Mouse (Mus musculus) hindbrain, embryonic 15.5 days (tissue): Measurements from ENCODE around the gene Elf1. TPM values are rescaled to one million over a fixed set of nuclear protein-coding genes. Genes with fewer than 3 reads are reported as not detected.
"Not testable (repeated sequence)": the region's sequence is repeated elsewhere in the genome, so short reads cannot be mapped to it uniquely, and the experiment has no call there.

Experiments
- ATAC-seq: fragments of 200-750 bp; cut with Nextera tagmentation; 2 replicates; pipeline ENCODE4 v1.8.0; 2017; ENCODE audit warnings: low read depth, moderate number of reproducible peaks, moderate TSS enrichment; ENCODE audit not compliant: low FRiP score
- H3K27ac ChIP-seq: fragments of 300-500 bp; sonication (generic); replicated peaks from 2 replicates; pipeline ENCODE4 v1.5.1; 2015; ENCODE audit warnings: mild to moderate bottlenecking, inconsistent platforms
- H3K27me3 ChIP-seq: fragments of 300-500 bp; sonication (generic); 2 replicates; pipeline ENCODE4 v1.6.1; 2015; ENCODE audit warnings: control low read depth, inconsistent platforms
- H3K36me3 ChIP-seq: fragments of 300-500 bp; sonication (generic); 2 replicates; pipeline ENCODE4 v1.6.1; 2015; ENCODE audit warnings: control low read depth, inconsistent platforms
- H3K4me1 ChIP-seq: fragments of 300-500 bp; sonication (generic); replicated peaks from 2 replicates; pipeline ENCODE4 v1.6.1; 2015; ENCODE audit warnings: control low read depth, inconsistent platforms
- H3K4me2 ChIP-seq: fragments of 300-500 bp; sonication (generic); 2 replicates; pipeline ENCODE4 v1.6.1; 2015; ENCODE audit warnings: moderate library complexity, mild to moderate bottlenecking, inconsistent platforms
- H3K4me3 ChIP-seq: fragments of 300-500 bp; sonication (generic); 2 replicates; pipeline ENCODE4 v1.5.1; 2015; ENCODE audit warnings: mild to moderate bottlenecking, inconsistent platforms
- H3K9ac ChIP-seq: fragments of 300-500 bp; sonication (generic); 2 replicates; pipeline ENCODE4 v1.6.1; 2015; ENCODE audit warnings: inconsistent platforms
- H3K9me3 ChIP-seq: fragments of 300-500 bp; sonication (generic); 2 replicates; pipeline ENCODE4 v1.6.1; 2016; ENCODE audit warnings: control low read depth, inconsistent platforms
- WGBS: fragments of 180-500 bp; shearing (Covaris S2); methylation state at CpG from one replicate; pipeline ENCODE4 v1.1.7; 2015; 5-methylcytosine and 5-hydroxymethylcytosine counted together
- polyA plus RNA-seq: library from polyadenylated mRNA; unstranded; fragments of >200 nt; fragmentation: Nextera tagmentation; extraction: Ambion mirVana; gene quantifications from 2 replicates; pipeline ENCODE4 v1.2.1, GENCODE M21; 2015

The Elf1 gene
- 2.9 and 3.8 TPM in 2 replicates for polyA plus RNA-seq

DNA sequence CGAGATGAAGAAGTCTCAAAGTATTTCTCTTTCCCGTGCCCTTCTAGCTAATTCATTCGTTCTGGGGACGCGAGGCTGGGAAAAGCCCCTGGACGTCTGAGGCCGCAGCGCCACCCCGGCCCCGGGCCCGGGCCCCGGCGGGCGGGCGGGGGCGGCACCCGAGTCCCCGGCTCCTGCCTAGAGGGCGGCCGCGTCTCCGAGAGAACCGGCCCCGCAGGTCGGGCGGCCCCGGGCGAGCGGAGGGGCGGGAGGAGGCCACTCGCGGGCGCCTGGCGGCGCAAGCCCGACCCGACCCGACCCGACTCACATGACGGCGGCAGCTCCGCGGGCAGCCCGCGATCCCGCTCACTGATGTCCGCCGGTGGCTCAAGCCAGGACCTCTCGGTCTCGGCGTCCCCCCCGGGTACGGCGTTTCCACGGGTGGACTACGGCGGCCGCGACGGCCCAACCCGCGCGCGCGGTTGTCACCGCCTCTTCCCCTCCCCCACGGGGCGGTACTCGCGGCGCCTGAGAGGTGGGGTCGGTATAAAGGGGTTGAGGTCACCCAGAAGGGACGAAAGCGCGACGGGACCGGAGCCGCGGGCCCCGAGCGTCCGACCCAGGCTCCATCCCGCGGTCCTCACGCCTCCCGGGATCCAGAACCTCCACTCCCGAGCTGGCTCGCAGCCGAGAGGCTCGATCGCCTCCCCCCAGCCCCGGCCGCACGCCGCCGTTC lies at the start of gene Elf1:
Elf1 (plus strand) TSS at position 571 of the 715 bp plus-strand sequence.
- peak within 1 kb of the TSS; percentile 99 for H3K27ac ChIP-seq
- WGBS = under 1% methylated on average over 78 of the region's 96 CpGs
- peak within 1 kb of the TSS; percentile 67 for H3K4me2 ChIP-seq
- no peaks in the 10 kb centered on the region for H3K27me3 ChIP-seq
- H3K9me3 ChIP-seq = no peaks in the 10 kb centered on the region
- H3K9ac ChIP-seq = peak within 1 kb of the TSS; percentile 97
- peaks cover 10% of the 10 kb centered on the region for H3K36me3 ChIP-seq
- peak; percentile 82 for ATAC-seq
- H3K4me3 ChIP-seq = peak within 1 kb of the TSS; percentile 83
- H3K4me1 ChIP-seq = peaks cover 30% of the 10 kb centered on the region

DNA sequence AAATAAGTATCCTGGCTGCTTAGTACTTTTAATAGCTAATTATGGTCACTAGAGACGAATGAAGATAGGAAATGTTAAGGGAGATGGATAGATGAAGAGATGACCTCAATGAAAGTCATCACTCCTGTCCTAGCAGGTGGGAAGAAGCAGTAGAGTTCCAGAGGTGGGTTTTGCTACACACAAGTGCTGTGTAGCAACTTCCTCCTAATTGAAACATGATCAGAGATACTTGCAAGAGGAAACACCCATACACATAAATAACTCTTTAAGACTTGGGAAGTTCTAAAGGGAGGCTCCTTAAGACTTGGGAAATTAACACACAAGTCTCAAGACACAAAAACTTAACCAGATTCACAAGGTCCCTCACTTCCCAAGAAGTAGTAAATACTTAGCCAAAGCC lies 46.9 kb upstream of the Elf1 start:
- Histone ChIP-seq H3K4me1 (no peaks in the 10 kb centered on the region), H3K9me3 (no peaks in the 10 kb centered on the region), H3K27ac (no peak overlapping the region), H3K27me3 (no peaks in the 10 kb centered on the region), H3K9ac (no peak overlapping the region), H3K4me3 (no peak overlapping the region), H3K36me3 (0 out of 2 replicates have a peak, but pooled peaks cover 2% of the 10 kb centered on the region), H3K4me2 (no peak overlapping the region)
- ATAC-seq = no peak
- WGBS = 89% methylated on average over 1 of the region's 1 CpGs

DNA sequence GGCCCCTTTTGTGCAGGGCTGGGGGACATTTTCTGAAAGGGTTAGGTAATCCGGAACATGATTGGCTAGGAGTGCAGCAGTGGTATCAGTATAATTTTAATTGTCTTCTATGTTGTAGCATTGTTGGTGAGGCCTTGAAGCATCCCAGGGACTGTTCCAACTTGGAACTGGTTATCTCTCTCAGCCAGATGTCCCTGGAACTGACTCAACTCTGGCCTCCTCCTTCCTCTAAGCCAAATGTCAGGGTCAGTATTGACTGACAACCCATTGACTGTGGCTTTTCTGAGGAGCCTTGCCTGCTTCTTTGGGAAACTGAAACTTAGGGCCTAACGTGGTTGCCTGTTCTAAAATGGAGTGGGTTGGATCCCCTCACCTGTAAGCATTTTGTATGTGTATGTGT lies 40.3 kb upstream of the Elf1 start:
- Histone ChIP-seq H3K27me3 (no peaks in the 10 kb centered on the region), H3K9ac (no peak overlapping the region), H3K9me3 (peaks cover 5% of the 10 kb centered on the region; the same call in 1 of the 2 replicates), H3K27ac (no peak overlapping the region), H3K4me1 (peaks cover 17% of the 10 kb centered on the region), H3K4me2 (no peak overlapping the region), H3K4me3 (no peak overlapping the region), H3K36me3 (no peaks in the 10 kb centered on the region)
- WGBS = 93% methylated on average over 2 of the region's 2 CpGs
- no peak for ATAC-seq

DNA sequence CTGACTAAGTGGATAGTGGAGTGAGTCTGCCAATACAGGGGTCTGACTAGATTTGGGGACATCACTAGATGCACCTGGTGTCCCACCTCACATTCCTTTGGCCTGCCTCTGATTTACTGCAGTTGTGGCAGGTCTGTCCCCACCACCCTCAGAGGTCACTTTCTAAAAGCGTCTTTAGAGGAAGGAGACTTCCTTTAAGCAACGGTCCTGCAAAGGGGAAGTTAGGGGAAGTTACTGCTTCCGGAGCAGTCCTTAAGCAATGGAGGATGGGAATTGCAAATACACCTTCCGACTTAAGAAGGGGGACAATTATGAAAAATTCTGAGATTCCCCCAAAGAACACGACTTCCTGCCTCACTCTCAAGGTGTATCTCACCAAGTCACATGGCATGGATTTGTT lies 39.6 kb upstream of the Elf1 start:
- H3K4me3 ChIP-seq = no peak overlapping the region
- H3K27me3 ChIP-seq = no peaks in the 10 kb centered on the region
- H3K9ac ChIP-seq = no peak overlapping the region
- H3K9me3 ChIP-seq = peaks cover 5% of the 10 kb centered on the region; the same call in 1 of the 2 replicates
- 92% methylated on average over 5 of the region's 5 CpGs for WGBS
- no peaks in the 10 kb centered on the region for H3K36me3 ChIP-seq
- ATAC-seq = no peak
- H3K4me2 ChIP-seq = no peak overlapping the region
- peaks cover 20% of the 10 kb centered on the region for H3K4me1 ChIP-seq
- no peak overlapping the region for H3K27ac ChIP-seq

DNA sequence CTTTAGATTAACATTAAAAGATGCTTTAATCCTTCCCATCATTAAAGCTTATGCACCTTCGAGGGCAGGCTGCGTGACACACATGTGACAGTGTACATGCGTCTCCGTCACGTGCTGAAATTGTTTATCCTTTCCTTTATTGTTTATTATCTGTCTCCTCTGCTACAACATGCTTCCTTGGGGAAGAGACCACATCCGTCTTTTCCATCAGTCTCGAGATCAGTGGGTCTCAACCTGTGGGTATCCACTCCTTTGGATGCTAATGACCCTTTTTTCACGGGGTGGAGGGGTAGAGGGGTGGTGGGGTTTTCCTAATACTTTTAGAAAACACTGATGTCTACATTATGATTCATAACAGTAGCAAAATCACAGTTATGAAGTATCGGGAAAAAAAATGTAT lies 36.4 kb upstream of the Elf1 start:
- Histone ChIP-seq H3K27ac (peak overlapping the region; percentile 78), H3K9ac (no peak overlapping the region), H3K4me1 (peaks cover 20% of the 10 kb centered on the region), H3K36me3 (no peaks in the 10 kb centered on the region), H3K27me3 (no peaks in the 10 kb centered on the region), H3K4me2 (peak overlapping the region; percentile 53), H3K9me3 (no peaks in the 10 kb centered on the region), H3K4me3 (no peak overlapping the region; the same call in 1 of the 2 replicates)
- WGBS = 61% methylated on average over 9 of the region's 9 CpGs
- ATAC-seq = peak; percentile 60; the same call in 1 of the 2 replicates

DNA sequence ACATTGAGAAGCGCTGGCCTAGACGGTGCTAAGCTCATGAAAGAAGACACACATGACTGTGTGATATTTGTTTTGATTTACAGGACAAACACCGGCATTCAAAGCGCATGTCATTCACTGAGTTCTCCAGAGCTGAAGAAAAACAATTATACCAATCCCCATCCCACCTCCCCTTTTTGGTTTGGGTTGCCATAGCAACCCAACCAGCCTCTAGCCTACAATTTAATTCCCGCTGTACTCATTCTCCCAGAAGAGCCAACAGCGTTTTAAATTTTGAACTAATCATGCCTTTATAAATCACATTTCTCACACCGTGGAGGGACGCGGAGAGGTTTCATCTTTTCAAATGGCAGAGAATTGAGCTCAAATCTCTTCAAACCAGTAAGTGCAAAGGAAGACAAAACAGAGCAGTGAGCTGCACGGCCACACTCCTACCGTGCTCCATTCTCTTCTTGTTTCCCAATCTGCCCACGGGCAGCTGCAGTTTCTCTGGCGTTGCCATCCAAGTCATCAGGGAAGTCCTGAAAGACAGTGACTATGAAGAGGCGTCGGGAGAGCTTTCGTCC lies 35.9 kb upstream of the Elf1 start:
- Histone ChIP-seq H3K4me1 (peaks cover 20% of the 10 kb centered on the region), H3K9me3 (no peaks in the 10 kb centered on the region), H3K27me3 (no peaks in the 10 kb centered on the region), H3K4me2 (peak overlapping the region; percentile 53), H3K36me3 (no peaks in the 10 kb centered on the region), H3K4me3 (peak overlapping the region; percentile 25), H3K27ac (peak overlapping the region; percentile 78), H3K9ac (no peak overlapping the region)
- peak; percentile 77 for ATAC-seq
- 9% methylated on average over 16 of the region's 16 CpGs for WGBS

DNA sequence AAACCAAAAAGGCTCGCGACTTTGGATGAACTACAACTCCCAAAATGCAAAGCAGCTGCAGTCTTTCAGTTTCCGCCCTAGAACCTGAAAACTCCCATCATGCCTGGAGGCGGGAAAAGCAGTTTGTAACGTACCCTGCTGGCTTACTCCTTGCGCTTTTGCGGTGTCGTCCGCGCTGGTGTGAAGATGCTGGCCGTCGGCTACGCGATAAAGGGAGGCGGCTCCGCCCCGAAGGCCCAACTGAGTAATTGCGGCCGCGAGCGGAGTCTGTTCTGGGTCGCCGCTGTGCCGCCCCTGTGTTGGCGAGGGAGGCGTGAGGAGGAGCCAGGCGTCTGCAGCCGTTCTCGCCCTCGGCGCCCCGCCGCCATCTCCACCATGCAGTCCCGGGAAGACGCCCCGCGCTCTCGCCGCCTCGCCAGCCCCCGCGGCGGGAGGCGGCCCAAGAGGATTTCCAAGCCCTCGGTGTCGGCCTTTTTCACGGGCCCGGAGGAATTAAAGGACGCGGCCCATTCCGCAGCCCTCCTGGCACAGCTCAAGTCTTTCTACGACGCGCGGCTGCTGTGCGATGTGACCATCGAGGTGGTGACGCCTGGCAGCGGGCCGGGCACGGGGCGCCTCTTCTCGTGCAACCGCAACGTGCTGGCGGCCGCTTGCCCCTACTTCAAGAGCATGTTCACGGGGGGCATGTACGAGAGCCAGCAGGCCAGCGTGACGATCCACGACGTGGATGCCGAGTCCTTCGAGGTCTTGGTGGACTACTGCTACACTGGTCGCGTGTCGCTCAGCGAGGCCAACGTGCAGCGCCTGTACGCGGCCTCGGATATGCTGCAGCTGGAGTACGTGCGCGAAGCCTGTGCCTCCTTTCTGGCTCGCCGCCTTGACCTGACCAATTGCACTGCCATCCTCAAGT lies 29.1 kb upstream of the Elf1 start, which contains the start of gene Kbtbd6:
Kbtbd6 (plus strand) TSS at position 155 of the 910 bp plus-strand sequence.
- not testable (repeated sequence) for H3K9me3 ChIP-seq, H3K27me3 ChIP-seq, H3K4me1 ChIP-seq, H3K36me3 ChIP-seq, H3K27ac ChIP-seq
- Histone ChIP-seq H3K9ac (peak within 1 kb of the TSS; percentile 36; the same call in 1 of the 2 replicates), H3K4me2 (peak within 1 kb of the TSS; percentile 73), H3K4me3 (peak within 1 kb of the TSS; percentile 63)
- ATAC-seq = peak; percentile 88
- 14% methylated on average over 35 of the region's 89 CpGs for WGBS

DNA sequence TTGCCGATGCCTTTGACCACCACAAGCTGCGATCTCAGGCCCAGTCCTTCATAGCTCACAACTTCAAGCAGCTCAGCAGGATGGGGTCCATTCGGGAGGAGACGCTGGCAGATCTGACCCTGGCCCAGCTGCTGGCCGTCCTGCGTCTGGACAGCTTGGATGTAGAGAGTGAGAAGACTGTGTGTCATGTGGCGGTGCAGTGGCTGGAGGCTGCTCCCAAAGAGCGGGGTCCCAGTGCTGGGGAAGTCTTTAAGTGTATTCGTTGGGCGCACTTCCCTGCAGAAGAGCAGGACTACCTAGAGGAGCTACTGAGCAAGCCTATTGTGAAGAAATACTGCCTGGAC lies 28.4 kb upstream of the Elf1 start:
- WGBS = 95% methylated on average over 8 of the region's 10 CpGs
- H3K27ac ChIP-seq, H3K9ac ChIP-seq, H3K36me3 ChIP-seq, H3K9me3 ChIP-seq, H3K27me3 ChIP-seq, H3K4me1 ChIP-seq, H3K4me2 ChIP-seq, H3K4me3 ChIP-seq: not testable (repeated sequence)
- ATAC-seq = peak; percentile 16; the same call in 1 of the 2 replicates

DNA sequence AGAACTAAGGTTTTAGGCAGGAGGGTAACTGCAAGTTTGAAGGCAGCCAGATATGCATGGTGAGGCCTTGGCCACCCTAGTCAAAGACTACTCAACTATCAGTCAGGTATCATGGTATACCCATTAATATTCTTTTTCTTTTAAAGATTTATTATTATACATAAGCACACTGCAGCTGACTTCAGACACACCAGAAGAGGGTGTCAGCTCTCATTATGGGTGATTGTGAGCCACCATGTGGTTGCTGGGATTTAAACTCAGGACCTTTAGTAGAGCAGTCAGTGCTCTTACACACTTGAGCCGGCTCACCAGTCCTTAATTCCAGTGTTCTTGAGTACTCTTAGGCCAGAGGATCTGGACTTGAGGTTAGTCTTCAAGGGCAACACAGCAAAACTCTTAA lies 20.6 kb upstream of the Elf1 start:
- Histone ChIP-seq H3K9me3 (no peaks in the 10 kb centered on the region), H3K4me2 (no peak overlapping the region), H3K4me1 (no peaks in the 10 kb centered on the region), H3K27me3 (no peaks in the 10 kb centered on the region), H3K4me3 (no peak overlapping the region), H3K27ac (no peak overlapping the region), H3K9ac (no peak overlapping the region), H3K36me3 (peaks cover 36% of the 10 kb centered on the region)
- 95% methylated on average over 1 of the region's 1 CpGs for WGBS
- no peak for ATAC-seq

DNA sequence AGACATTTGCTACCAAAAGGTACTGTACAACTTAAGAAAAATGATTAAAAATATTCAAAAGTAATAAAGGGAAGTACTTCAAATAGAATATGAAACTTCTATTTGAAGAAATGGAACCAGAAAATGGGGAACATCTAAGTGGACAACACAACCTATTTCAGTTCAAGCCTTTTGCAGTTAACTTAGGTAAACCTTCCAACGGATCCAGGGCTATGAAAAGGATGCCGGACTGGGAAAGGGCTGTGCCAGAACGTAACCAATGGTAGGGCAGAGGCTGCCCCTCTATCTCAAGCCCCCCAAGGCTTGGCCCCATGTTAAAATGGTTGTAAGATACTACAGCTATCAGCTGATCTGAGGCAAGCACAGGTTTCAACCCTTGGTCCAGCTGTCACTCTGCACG lies 20.0 kb upstream of the Elf1 start:
- H3K4me2 ChIP-seq = no peak overlapping the region
- H3K9me3 ChIP-seq = no peaks in the 10 kb centered on the region
- H3K36me3 ChIP-seq = peaks cover 42% of the 10 kb centered on the region
- no peak overlapping the region for H3K27ac ChIP-seq
- WGBS = 95% methylated on average over 4 of the region's 4 CpGs
- no peaks in the 10 kb centered on the region for H3K4me1 ChIP-seq
- H3K9ac ChIP-seq = no peak overlapping the region
- H3K4me3 ChIP-seq = no peak overlapping the region
- ATAC-seq = no peak
- no peaks in the 10 kb centered on the region for H3K27me3 ChIP-seq

DNA sequence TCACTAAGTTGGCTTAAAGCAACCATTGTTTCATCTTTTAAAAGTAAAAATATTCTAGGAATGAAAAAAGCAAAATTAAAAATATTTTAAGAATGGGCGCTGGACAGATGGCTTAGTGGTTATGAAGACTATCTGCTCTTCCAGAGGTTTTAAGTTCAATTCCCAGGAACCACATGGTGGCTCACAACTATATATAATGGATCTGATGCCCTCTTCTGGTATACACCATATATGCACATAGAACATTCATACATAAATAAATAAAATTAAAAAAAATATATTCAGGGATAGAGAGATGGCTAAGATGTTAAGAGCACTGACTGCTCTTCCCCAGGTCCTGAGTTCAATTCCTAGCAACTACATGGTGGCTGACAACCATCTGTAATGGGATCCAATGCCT lies 15.4 kb upstream of the Elf1 start:
- no peak overlapping the region for H3K4me3 ChIP-seq
- H3K9ac ChIP-seq = no peak overlapping the region
- no peak overlapping the region for H3K27ac ChIP-seq
- peaks cover 71% of the 10 kb centered on the region for H3K36me3 ChIP-seq
- 96% methylated on average over 1 of the region's 1 CpGs for WGBS
- no peaks in the 10 kb centered on the region for H3K27me3 ChIP-seq
- ATAC-seq = no peak
- H3K4me1 ChIP-seq = no peaks in the 10 kb centered on the region
- no peaks in the 10 kb centered on the region for H3K9me3 ChIP-seq
- H3K4me2 ChIP-seq = no peak overlapping the region

DNA sequence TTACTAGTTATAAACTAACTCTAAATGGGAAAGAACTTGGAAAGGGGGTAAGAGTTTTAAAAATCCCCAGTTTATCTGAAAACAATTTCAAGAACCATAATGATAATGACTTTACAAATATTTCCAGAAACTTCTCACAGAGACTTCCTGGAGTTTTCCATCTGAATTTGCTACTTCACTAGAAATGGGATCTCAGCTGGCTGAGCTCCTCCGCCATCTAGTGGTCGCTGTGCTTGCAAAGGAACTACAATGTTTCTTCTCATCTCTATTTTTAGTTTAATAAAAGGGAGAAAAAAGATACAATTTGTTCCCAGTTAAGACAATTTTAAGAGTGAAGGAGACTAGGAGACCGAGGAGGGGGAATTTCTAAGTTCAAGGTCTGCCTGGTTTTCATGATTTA lies 13.4 kb upstream of the Elf1 start:
- H3K27ac ChIP-seq = no peak overlapping the region
- H3K4me1 ChIP-seq = no peaks in the 10 kb centered on the region
- no peaks in the 10 kb centered on the region for H3K9me3 ChIP-seq
- ATAC-seq = no peak
- WGBS = 34% methylated on average over 3 of the region's 3 CpGs
- no peak overlapping the region for H3K4me3 ChIP-seq
- H3K27me3 ChIP-seq = no peaks in the 10 kb centered on the region
- H3K9ac ChIP-seq = no peak overlapping the region
- H3K4me2 ChIP-seq = no peak overlapping the region
- peaks cover 75% of the 10 kb centered on the region for H3K36me3 ChIP-seq
